9 mouse cellular contexts compared by ENCODE assay signal in the genomic region with DNA sequence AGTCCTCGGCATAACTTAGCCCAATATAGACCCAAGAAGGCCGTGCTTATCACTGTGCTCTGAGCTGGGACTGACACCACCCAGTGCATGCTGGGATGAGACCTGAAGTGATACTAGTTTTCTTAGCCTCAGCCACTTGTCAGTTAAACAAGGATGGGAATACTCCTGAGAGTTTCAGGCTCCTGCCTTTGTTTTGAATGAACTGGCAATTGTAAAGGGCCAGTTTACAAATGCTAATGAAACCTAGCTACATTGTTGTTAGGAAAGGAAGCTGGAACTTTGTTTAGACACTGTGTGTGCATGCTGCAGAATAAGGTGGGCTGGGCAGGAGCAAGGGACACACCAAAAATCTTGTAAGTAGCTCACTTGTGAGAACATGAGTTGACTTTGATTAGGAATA. TPM values are rescaled to one million over a fixed set of nuclear protein-coding genes. Genes with fewer than 3 reads are reported as not detected.
DNase-seq lines count a peak whose midpoint lies in the region; ATAC-seq and TF ChIP-seq lines count a peak whose summit lies in the region.
"Had no signal": no experiment of that assay in that cellular context is flagged by ENCODE, and none has a peak within 500 bp of the region (broad histone marks: within the 10 kb centered on the region; RNA-seq: fewer than 3 reads in every experiment).

No protein-coding gene starts in this region.

- no peak for TF ChIP-seq CTCF in ES-Bruce4 (IDR thresholded peaks at IDR 0.05; ENCODE audit: low read depth, low read length)

- 15% methylated on average over 2 of the region's 2 CpGs for WGBS in heart, embryonic 14.5 days
- 36% methylated on average over 2 of the region's 2 CpGs for WGBS in embryonic facial prominence, embryonic 10.5 days
- 28% methylated on average over 2 of the region's 2 CpGs for WGBS in limb, embryonic 14.5 days

- peak overlapping the region; percentile 95 for H3K4me2 ChIP-seq in heart, embryonic 14.5 days (ENCODE audit: low read length)
- peak overlapping the region; percentile 87 for H3K4me2 ChIP-seq in limb, embryonic 14.5 days (replicated peaks; ENCODE audit: low read depth, low read length, severe bottlenecking)

- no peak for TF ChIP-seq EP300 in ES-Bruce4 (IDR thresholded peaks at IDR 0.05; ENCODE audit: insufficient read depth, low read depth, low read length)

- H3K27ac ChIP-seq in heart, embryonic 14.5 days (replicated peaks in 1 of 2; ENCODE audit: control insufficient read depth in 1 of 2, insufficient read depth in 1 of 2, low read depth in 2 of 2, low read length in 2 of 2) = peak overlapping the region; percentile 73 to 89
- peak overlapping the region; percentile 59; the same call in 1 of the 2 replicates for H3K27ac ChIP-seq in ES-Bruce4 (ENCODE audit: insufficient read depth, low read length)
- H3K27ac ChIP-seq in embryonic facial prominence, embryonic 10.5 days (replicated peaks) = peak overlapping the region; percentile 94; the same call in 1 of the 2 replicates
- H3K27ac ChIP-seq in limb, embryonic 14.5 days (replicated peaks; ENCODE audit: low read depth, low read length) = no peak overlapping the region

- no peak for TF ChIP-seq POLR2A in ES-Bruce4 (IDR thresholded peaks at IDR 0.05; ENCODE audit: insufficient read depth, low read length)
- no peak for TF ChIP-seq POLR2A in limb, embryonic 14.5 days (IDR thresholded peaks at IDR 0.05; ENCODE audit: borderline replicate concordance, extremely low read depth, insufficient read depth, insufficient read length)

- H3K9ac ChIP-seq in heart, embryonic 14.5 days (ENCODE audit: low read length) = peak overlapping the region; percentile 94; the same call in 1 of the 2 replicates
- no peak overlapping the region for H3K9ac ChIP-seq in ES-Bruce4 (ENCODE audit: low read depth, poor library complexity, severe bottlenecking)
- no peak overlapping the region for H3K9ac ChIP-seq in limb, embryonic 14.5 days (ENCODE audit: low read depth, low read length, severe bottlenecking)

- peaks cover 38 to 63% of the 10 kb centered on the region in 2 experiments for H3K4me1 ChIP-seq in heart, embryonic 14.5 days (ENCODE audit: control insufficient read depth in 2 of 2, insufficient read depth in 2 of 2, low read length in 2 of 2)
- H3K4me1 ChIP-seq in ES-Bruce4 (ENCODE audit: control insufficient read depth, insufficient read depth, low read length) = no peaks in the 10 kb centered on the region
- H3K4me1 ChIP-seq in embryonic facial prominence, embryonic 10.5 days = peaks cover 70% of the 10 kb centered on the region
- peaks cover 11% of the 10 kb centered on the region for H3K4me1 ChIP-seq in limb, embryonic 14.5 days (ENCODE audit: control insufficient read depth, insufficient read depth, low read length)

- peaks cover 2% of the 10 kb centered on the region; the same call in 1 of the 2 replicates for H3K27me3 ChIP-seq in heart, embryonic 14.5 days (ENCODE audit: control insufficient read depth, insufficient read depth, low read length)
- H3K27me3 ChIP-seq in ES-Bruce4 (ENCODE audit: control insufficient read depth, insufficient read depth, low read length, poor library complexity, severe bottlenecking) = no peaks in the 10 kb centered on the region
- H3K27me3 ChIP-seq in embryonic facial prominence, embryonic 10.5 days (replicated peaks; ENCODE audit: low read depth, poor library complexity, severe bottlenecking) = peaks cover 84% of the 10 kb centered on the region
- H3K27me3 ChIP-seq in limb, embryonic 14.5 days (ENCODE audit: control insufficient read depth, insufficient read depth, low read length) = peaks cover 1% of the 10 kb centered on the region; the same call in 1 of the 2 replicates

- DNase-seq in heart, postnatal 4 days = no peak
- DNase-seq in embryonic facial prominence, embryonic 10.5 days (ENCODE audit: low spot score) = no peak
- no peak for DNase-seq in limb, embryonic 14.5 days (ENCODE audit: low spot score)
- no peak for DNase-seq in adrenal gland, postnatal 10 days
- DNase-seq: lung, postnatal 4 days had no signal

- peak overlapping the region in 1 of 2 experiments; percentile 68; a peak in 1 of 4 replicates for H3K4me3 ChIP-seq in heart, embryonic 14.5 days (ENCODE audit: control insufficient read depth in 1 of 2, insufficient read depth in 1 of 2, low read depth in 1 of 2, low read length in 2 of 2)
- H3K4me3 ChIP-seq in ES-Bruce4 (ENCODE audit: low read depth, low read length) = peak overlapping the region; percentile 67
- H3K4me3 ChIP-seq in embryonic facial prominence, embryonic 10.5 days = peak overlapping the region; percentile 89; the same call in 1 of the 2 replicates
- no peak overlapping the region for H3K4me3 ChIP-seq in limb, embryonic 14.5 days (replicated peaks; ENCODE audit: low read length)

- no peaks in the 10 kb centered on the region for H3K9me3 ChIP-seq in heart, embryonic 14.5 days (ENCODE audit: control insufficient read depth, low read length)
- no peaks in the 10 kb centered on the region for H3K9me3 ChIP-seq in ES-Bruce4 (replicated peaks; ENCODE audit: control insufficient read depth, insufficient read depth, low read length, poor library complexity, severe bottlenecking)
- no peaks in the 10 kb centered on the region for H3K9me3 ChIP-seq in embryonic facial prominence, embryonic 10.5 days
- no peaks in the 10 kb centered on the region for H3K9me3 ChIP-seq in limb, embryonic 14.5 days (ENCODE audit: control insufficient read depth, low read length)

- no peak for ATAC-seq in heart, embryonic 14.5 days (ENCODE audit: insufficient number of reproducible peaks, insufficient read depth, low FRiP score, low read depth)
- no peak for ATAC-seq in limb, embryonic 14.5 days (ENCODE audit: low FRiP score, low read depth)
- ATAC-seq in CD4-positive, CD25-positive, alpha-beta regulatory T cell, adult 4 months = no peak

- H3K36me3 ChIP-seq in heart, embryonic 14.5 days (ENCODE audit: control insufficient read depth, insufficient read depth, low read length) = peaks cover 12% of the 10 kb centered on the region
- H3K36me3 ChIP-seq in ES-Bruce4 (ENCODE audit: control insufficient read depth, insufficient read depth, low read length, poor library complexity, severe bottlenecking) = no peaks in the 10 kb centered on the region
- H3K36me3 ChIP-seq in embryonic facial prominence, embryonic 10.5 days (replicated peaks) = peaks cover 12% of the 10 kb centered on the region
- peaks cover 6% of the 10 kb centered on the region; the same call in 1 of the 2 replicates for H3K36me3 ChIP-seq in limb, embryonic 14.5 days (ENCODE audit: control insufficient read depth, insufficient read depth, low read length)

RNA-seq across cellular contexts. Expression of gene Speg, which starts 5.9 kb away (rescaled TPM):
- 52.4 and 53.4 TPM in 2 replicates for polyA plus RNA-seq in heart, embryonic 14.5 days (2014; fragmentation: Nextera tagmentation; extraction: Ambion mirVana)
- total RNA-seq in heart, postnatal 4 days (2021) = 100 to 1,000 TPM; 121 to 123 TPM
- polyA plus RNA-seq in ES-Bruce4 (2011; ENCODE audit: insufficient read depth, insufficient read length, low read depth, missing spikeins) = 18.0 and 19.8 TPM in 2 replicates
- polyA plus RNA-seq in embryonic facial prominence, embryonic 10.5 days (2016; fragmentation: Nextera tagmentation; extraction: Ambion mirVana) = 30.2 and 30.6 TPM in 2 replicates
- polyA plus RNA-seq in limb, embryonic 14.5 days (2012; rRNA removed) = 77.9 and 114 TPM in 2 replicates
- polyA plus RNA-seq in limb, embryonic 14.5 days (2014; fragmentation: Nextera tagmentation; extraction: Ambion mirVana) = 15.3 and 21.8 TPM in 2 replicates
- polyA plus RNA-seq in CD4-positive, CD25-positive, alpha-beta regulatory T cell, adult 4 months (2017; shearing (Covaris generic)) = under 1 TPM in 1 of 2 experiments, not detected in 1; 0.03 TPM
- 10 to 100 TPM; 12.8 to 30.6 TPM for total RNA-seq in adrenal gland, postnatal 10 days (2021)
- total RNA-seq: neutrophil, adult 5-6 weeks had no signal

RNA-seq across cellular contexts. Expression of gene Des, which starts 20.8 kb away (rescaled TPM):
- polyA plus RNA-seq in heart, embryonic 14.5 days (2014; fragmentation: Nextera tagmentation; extraction: Ambion mirVana) = 351 and 377 TPM in 2 replicates
- 100 to 1,000 TPM; 742 to 747 TPM for total RNA-seq in heart, postnatal 4 days (2021)
- polyA plus RNA-seq in ES-Bruce4 (2011; ENCODE audit: insufficient read depth, insufficient read length, low read depth, missing spikeins) = 18.2 and 23.3 TPM in 2 replicates
- 10.4 and 15.6 TPM in 2 replicates for polyA plus RNA-seq in embryonic facial prominence, embryonic 10.5 days (2016; fragmentation: Nextera tagmentation; extraction: Ambion mirVana)
- 50.7 and 53.7 TPM in 2 replicates for polyA plus RNA-seq in limb, embryonic 14.5 days (2012; rRNA removed)
- 59.0 and 78.6 TPM in 2 replicates for polyA plus RNA-seq in limb, embryonic 14.5 days (2014; fragmentation: Nextera tagmentation; extraction: Ambion mirVana)
- not detected for polyA plus RNA-seq in CD4-positive, CD25-positive, alpha-beta regulatory T cell, adult 4 months (2017; shearing (Covaris generic))
- total RNA-seq in adrenal gland, postnatal 10 days (2021) = 100 to 1,000 TPM in 1 of 2 experiments, 10 to 100 TPM in 1; 62.7 to 208 TPM
- total RNA-seq: neutrophil, adult 5-6 weeks had no signal

RNA-seq across cellular contexts. Expression of gene Gmppa, which starts 54.8 kb away (rescaled TPM):
- 53.3 and 71.9 TPM in 2 replicates for polyA plus RNA-seq in heart, embryonic 14.5 days (2014; fragmentation: Nextera tagmentation; extraction: Ambion mirVana)
- total RNA-seq in heart, postnatal 4 days (2021) = 10 to 100 TPM; 41.1 to 41.4 TPM
- 35.2 and 36.5 TPM in 2 replicates for polyA plus RNA-seq in ES-Bruce4 (2011; ENCODE audit: insufficient read depth, insufficient read length, low read depth, missing spikeins)
- polyA plus RNA-seq in embryonic facial prominence, embryonic 10.5 days (2016; fragmentation: Nextera tagmentation; extraction: Ambion mirVana) = 57.1 and 61.3 TPM in 2 replicates
- 144 and 199 TPM in 2 replicates for polyA plus RNA-seq in limb, embryonic 14.5 days (2012; rRNA removed)
- polyA plus RNA-seq in limb, embryonic 14.5 days (2014; fragmentation: Nextera tagmentation; extraction: Ambion mirVana) = 71.8 and 74.9 TPM in 2 replicates
- polyA plus RNA-seq in CD4-positive, CD25-positive, alpha-beta regulatory T cell, adult 4 months (2017; shearing (Covaris generic)) = 10 to 100 TPM; 57.0 to 91.3 TPM
- total RNA-seq in adrenal gland, postnatal 10 days (2021) = 10 to 100 TPM; 58.6 to 61.8 TPM

Comparison
In these comparisons a context has a peak if more than half of its experiments do, and no peak if none do; other contexts are left out.
1. RNA of gene Speg, which starts 5.9 kb away (polyA plus RNA-seq): 15.3 to 114 TPM in limb, embryonic 14.5 days, 52.4 to 53.4 TPM in heart, embryonic 14.5 days, 30.2 to 30.6 TPM in embryonic facial prominence, embryonic 10.5 days and 18.0 to 19.8 TPM in ES-Bruce4; 0.03 TPM in CD4-positive, CD25-positive, alpha-beta regulatory T cell, adult 4 months; every median in the first group is over 10 times any median in the second.
2. RNA of gene Des, which starts 20.8 kb away (polyA plus RNA-seq): 351 to 377 TPM in heart, embryonic 14.5 days, 50.7 to 78.6 TPM in limb, embryonic 14.5 days, 18.2 to 23.3 TPM in ES-Bruce4 and 10.4 to 15.6 TPM in embryonic facial prominence, embryonic 10.5 days; not detected in CD4-positive, CD25-positive, alpha-beta regulatory T cell, adult 4 months; every median in the first group is over 10 times any median in the second.